Mouse (Mus musculus) kidney, postnatal 0 days (tissue): ENCODE measurements at regions not wholly inside any gene's neighbourhood (a gene's known extent, or its start where the extent isn't known, plus 50 kb on each side); places are given as distances from the start of the nearest gene placed in this dataset.
"Not testable (repeated sequence)": the region's sequence is repeated elsewhere in the genome, so short reads cannot be mapped to it uniquely, and the experiment has no call there.

ENCODE experiments used
- ATAC-seq: fragments of 200-750 bp; cut with Nextera tagmentation; replicated peaks from 2 replicates; pipeline ENCODE4 v1.8.0; 2017; ENCODE audit warnings: low read depth, moderate number of reproducible peaks, moderate TSS enrichment, moderate library complexity; ENCODE audit not compliant: low FRiP score
- DNase-seq: peaks from one replicate; pipeline ENCODE4 v3.0.0-alpha.2; 2016; ENCODE audit warnings: low spot score
- H3K27ac ChIP-seq: fragments of 300-500 bp; sonication (generic); 2 replicates; pipeline ENCODE4 v1.5.1; 2014; ENCODE audit warnings: mild to moderate bottlenecking
- H3K27me3 ChIP-seq: fragments of 300-500 bp; sonication (generic); 2 replicates; pipeline ENCODE4 v1.6.1; 2014; ENCODE audit warnings: low read length, mixed read lengths; ENCODE audit not compliant: insufficient read depth
- H3K36me3 ChIP-seq: fragments of 300-500 bp; sonication (generic); 2 replicates; pipeline ENCODE4 v1.6.1; 2014; ENCODE audit warnings: low read length, mixed read lengths; ENCODE audit not compliant: insufficient read depth
- H3K4me1 ChIP-seq: fragments of 300-500 bp; sonication (generic); replicated peaks from 2 replicates; pipeline ENCODE4 v1.6.1; 2014; ENCODE audit warnings: antibody characterized with exemption, low read length, mixed read lengths; ENCODE audit not compliant: insufficient read depth
- H3K4me2 ChIP-seq: fragments of 300-500 bp; sonication (generic); 2 replicates; pipeline ENCODE4 v1.6.1; 2014; ENCODE audit warnings: mild to moderate bottlenecking, low read length, moderate library complexity, mixed read lengths
- H3K4me3 ChIP-seq: fragments of 300-500 bp; sonication (generic); replicated peaks from 2 replicates; pipeline ENCODE4 v1.5.1; 2014; ENCODE audit warnings: low read depth, low read length
- H3K9ac ChIP-seq: fragments of 300-500 bp; sonication (generic); 2 replicates; pipeline ENCODE4 v1.6.1; 2014; ENCODE audit warnings: low read depth, low read length
- H3K9me3 ChIP-seq: fragments of 300-500 bp; sonication (generic); replicated peaks from 2 replicates; pipeline ENCODE4 v1.6.1; 2016; ENCODE audit warnings: low read length, inconsistent platforms, mixed read lengths
- CTCF ChIP-seq: IDR thresholded peaks from 2 replicates; pipeline ENCODE4 v1.5.1; 2016; ENCODE audit warnings: antibody characterized with exemption, low read depth, mild to moderate bottlenecking, moderate library complexity
- WGBS: fragments of 180-500 bp; shearing (Covaris S2); extraction: QIAGEN DNeasy Blood & Tissue Kit; methylation state at CpG from one replicate; pipeline ENCODE4 v1.1.7; 2014; 5-methylcytosine and 5-hydroxymethylcytosine counted together

DNA sequence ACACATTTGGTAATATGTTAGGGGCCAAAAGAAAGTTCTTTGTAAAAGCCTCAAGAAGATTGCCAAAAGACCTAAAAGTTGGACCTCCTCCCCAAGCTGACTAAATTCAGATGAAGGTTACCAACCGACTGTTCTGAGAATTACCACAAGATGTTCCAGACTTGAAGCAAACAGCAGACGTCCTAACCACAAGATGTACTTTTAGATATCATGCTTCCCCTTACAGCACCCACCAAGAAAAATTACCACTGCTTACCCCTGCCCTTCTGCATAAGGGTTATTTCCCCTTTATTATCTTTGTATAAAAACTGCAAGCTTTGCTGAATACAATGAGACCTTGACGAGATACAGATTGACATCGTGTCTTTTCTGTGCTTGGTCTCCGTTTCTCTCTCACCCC lies 121.6 kb upstream of the Cst10 start:
- Histone ChIP-seq H3K4me1 (no peaks in the 10 kb centered on the region), H3K4me2 (no peak overlapping the region), H3K9me3 (no peaks in the 10 kb centered on the region), H3K4me3 (no peak overlapping the region), H3K36me3 (no peaks in the 10 kb centered on the region), H3K9ac (no peak overlapping the region), H3K27ac (no peak overlapping the region), H3K27me3 (no peaks in the 10 kb centered on the region)
- WGBS = 80% methylated on average over 5 of the region's 5 CpGs
- no peak for ATAC-seq
- no peak for TF ChIP-seq CTCF
- no peak for DNase-seq

GRCm38 (mm10) chr2:149284199-149284598 lies 120.7 kb upstream of the Cst10 start:
- Histone ChIP-seq H3K9me3 (no peaks in the 10 kb centered on the region), H3K27ac (no peak overlapping the region), H3K4me2 (no peak overlapping the region), H3K27me3 (no peaks in the 10 kb centered on the region), H3K4me1 (no peaks in the 10 kb centered on the region), H3K4me3 (no peak overlapping the region), H3K36me3 (no peaks in the 10 kb centered on the region), H3K9ac (no peak overlapping the region)
- no peak for DNase-seq
- 68% methylated on average over 1 of the region's 1 CpGs for WGBS
- no peak for ATAC-seq
- TF ChIP-seq CTCF = no peak

DNA sequence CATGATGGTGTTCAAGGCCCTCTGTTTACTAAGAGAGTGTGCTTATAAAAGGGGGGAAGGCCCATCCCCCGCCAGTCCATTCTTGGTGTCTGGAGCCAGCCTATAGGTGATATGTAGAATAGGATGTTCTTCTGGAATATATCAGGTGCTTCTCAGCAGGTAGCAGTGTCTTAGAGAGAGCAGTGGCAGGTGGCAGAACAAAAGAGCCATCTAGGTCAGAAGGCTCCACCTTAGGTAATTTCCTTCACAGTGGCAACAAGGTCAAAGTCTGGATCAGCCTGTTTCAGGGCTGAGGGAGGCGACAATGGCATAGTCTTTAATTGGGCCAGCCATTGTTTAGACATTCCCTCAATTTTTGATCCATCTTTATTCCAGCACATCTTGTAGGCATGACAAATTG lies 107.9 kb upstream of the Cst10 start:
- 86% methylated on average over 2 of the region's 2 CpGs for WGBS
- not testable (repeated sequence) for H3K4me3 ChIP-seq, H3K36me3 ChIP-seq, H3K4me1 ChIP-seq, DNase-seq, ATAC-seq, H3K27ac ChIP-seq, H3K4me2 ChIP-seq, H3K27me3 ChIP-seq, H3K9me3 ChIP-seq, H3K9ac ChIP-seq

DNA sequence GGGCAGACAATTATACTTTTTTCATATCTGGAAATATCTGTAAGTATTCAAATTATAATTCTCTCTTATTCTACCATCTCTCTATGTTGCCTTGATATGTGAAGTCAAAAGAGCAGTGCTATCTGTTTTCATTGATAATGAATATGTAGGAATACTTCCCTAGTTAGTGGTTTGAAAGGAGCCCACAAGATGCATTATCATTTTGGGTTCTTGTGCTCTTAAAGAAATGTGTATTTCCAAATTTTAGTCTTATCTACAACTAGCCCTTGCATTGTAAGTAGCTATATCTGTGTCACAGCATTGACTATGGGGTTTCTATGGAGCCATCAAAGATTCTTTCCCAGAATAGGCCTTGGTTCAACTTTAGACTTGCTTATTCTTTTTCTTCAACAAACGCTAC lies 99.3 kb upstream of the Cst10 start:
- no peak for TF ChIP-seq CTCF
- WGBS = 87% methylated on average over 1 of the region's 1 CpGs
- H3K27ac ChIP-seq = no peak overlapping the region
- no peaks in the 10 kb centered on the region for H3K4me1 ChIP-seq
- no peak for ATAC-seq
- DNase-seq = no peak
- H3K4me2 ChIP-seq = no peak overlapping the region
- H3K9ac ChIP-seq = no peak overlapping the region
- no peaks in the 10 kb centered on the region for H3K9me3 ChIP-seq
- no peaks in the 10 kb centered on the region for H3K36me3 ChIP-seq
- no peak overlapping the region for H3K4me3 ChIP-seq
- H3K27me3 ChIP-seq = no peaks in the 10 kb centered on the region

- peak; percentile 78 for TF ChIP-seq CTCF
- H3K27ac ChIP-seq = no peak overlapping the region
- H3K27me3 ChIP-seq = no peaks in the 10 kb centered on the region
- no peak overlapping the region for H3K9ac ChIP-seq
- no peak overlapping the region for H3K4me2 ChIP-seq
- WGBS = 16% methylated on average over 3 of the region's 3 CpGs
- DNase-seq (peak; percentile 78), ATAC-seq (no peak; the same call in 1 of the 2 replicates)
- no peaks in the 10 kb centered on the region for H3K4me1 ChIP-seq
- no peaks in the 10 kb centered on the region for H3K9me3 ChIP-seq
- no peak overlapping the region for H3K4me3 ChIP-seq
- no peaks in the 10 kb centered on the region for H3K36me3 ChIP-seq
Observed at GRCm38 (mm10) chr2:149350239-149350811, 54.5 kb upstream of the Cst10 start.
